Mouse (Mus musculus) T-helper 17 cell (primary cell): ENCODE data around the gene 4931414P19Rik.

Experiments used
- in situ Hi-C, 2 experiments: fragments of 300-600 bp; cut with MboI, MseI; formaldehyde crosslinking; loops; 1 replicate in 1 of 2; 2 replicates in 1 of 2; pipeline ENCODE4 v1.15.1; 2025; ENCODE audit warnings: high pct_unique_total_duplicates in 2 of 2

The 4931414P19Rik gene

DNA sequence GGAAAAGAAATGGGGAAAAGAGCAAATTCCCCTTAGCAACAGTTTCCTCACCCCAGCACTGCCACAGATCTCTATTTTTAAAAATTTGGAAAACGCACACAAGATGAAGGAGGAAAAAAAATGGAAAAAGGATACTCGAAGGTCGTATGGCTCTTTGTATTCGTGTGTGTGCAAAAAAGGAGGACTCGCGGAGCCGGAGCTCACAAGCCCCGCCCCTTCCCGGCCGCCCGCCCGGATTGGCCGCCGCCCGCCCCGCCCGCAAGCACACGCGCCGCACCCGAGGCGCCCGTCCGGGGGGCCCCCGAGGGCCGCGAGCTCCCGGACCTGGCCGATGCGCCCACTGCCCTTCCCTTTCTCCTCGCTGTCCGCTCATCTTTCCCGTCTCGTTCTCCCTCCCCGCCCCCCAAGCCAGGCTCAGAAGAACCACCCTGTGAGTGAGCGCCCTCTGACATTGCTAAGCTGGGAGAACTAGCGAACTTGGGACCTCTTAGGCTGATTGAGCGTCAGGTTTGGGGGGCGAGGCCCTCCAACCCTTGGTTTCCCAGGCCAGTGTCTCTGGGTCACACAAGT lies at the start of gene 4931414P19Rik:
4931414P19Rik (minus strand) TSS at position 242 of the 570 bp plus-strand sequence.
- in situ Hi-C loops = no loop called here

DNA sequence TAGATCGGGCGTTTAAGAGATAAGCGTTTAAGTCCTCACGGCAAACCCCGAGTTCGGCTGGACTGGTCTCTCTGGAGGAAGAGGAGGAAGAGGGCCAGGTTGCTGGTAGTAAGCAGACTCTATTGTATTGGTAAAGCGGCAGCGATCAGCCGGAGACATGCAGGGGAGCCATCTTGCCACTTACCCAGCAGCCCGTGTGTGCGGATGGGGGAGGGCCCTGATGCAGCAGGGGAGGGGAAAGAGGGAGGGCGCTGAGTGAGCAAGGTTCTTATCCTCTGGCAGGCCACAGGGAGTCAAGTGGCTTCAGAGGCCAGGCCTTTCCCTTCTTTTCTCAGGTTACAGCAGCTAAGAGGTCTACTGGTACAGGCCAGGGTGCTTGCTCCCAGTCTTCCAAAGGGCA lies 47.7 kb upstream of the 4931414P19Rik start:
- in situ Hi-C loops = no loop called here

DNA sequence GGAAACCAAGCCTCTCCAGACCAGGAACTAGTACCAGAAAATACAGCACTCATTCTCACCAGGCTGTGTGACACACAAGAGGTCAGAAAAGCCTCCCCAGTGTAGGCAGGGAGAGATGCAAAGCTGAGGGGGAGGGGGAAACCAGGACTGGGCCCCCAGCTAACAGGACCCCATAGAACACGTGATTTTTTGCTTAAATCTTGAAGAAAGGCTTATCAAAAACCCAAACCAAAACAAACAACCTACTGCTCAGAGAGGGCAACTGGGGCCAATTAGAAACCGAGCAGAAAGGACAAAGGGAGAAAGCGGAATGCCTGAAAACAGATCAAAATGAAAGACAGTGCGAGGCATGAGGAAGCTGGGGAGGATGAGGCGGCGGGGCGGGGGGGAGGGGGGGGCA lies 47.0 kb upstream of the 4931414P19Rik start:
- in situ Hi-C loops = no loop called here

DNA sequence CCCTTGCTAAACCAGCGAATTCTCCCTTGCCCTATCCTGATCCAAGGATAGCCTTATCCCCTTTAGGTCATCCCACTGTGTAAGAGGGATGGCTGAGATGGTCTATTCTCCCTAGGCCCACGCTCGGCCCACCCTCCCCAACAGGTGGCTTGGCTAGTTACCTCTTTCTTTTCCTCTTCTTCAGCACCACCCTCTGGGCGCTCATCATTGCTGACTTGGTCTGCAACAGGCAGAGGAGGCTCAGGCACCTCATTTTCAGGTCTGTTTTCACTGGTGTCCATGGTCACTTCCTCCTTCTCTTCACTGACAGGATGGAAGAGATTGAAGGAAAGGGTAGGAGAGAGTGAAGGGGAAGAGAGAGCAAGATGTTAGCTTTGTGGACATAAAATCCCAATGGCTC lies 45.8 kb upstream of the 4931414P19Rik start:
- in situ Hi-C loops = no loop called here

DNA sequence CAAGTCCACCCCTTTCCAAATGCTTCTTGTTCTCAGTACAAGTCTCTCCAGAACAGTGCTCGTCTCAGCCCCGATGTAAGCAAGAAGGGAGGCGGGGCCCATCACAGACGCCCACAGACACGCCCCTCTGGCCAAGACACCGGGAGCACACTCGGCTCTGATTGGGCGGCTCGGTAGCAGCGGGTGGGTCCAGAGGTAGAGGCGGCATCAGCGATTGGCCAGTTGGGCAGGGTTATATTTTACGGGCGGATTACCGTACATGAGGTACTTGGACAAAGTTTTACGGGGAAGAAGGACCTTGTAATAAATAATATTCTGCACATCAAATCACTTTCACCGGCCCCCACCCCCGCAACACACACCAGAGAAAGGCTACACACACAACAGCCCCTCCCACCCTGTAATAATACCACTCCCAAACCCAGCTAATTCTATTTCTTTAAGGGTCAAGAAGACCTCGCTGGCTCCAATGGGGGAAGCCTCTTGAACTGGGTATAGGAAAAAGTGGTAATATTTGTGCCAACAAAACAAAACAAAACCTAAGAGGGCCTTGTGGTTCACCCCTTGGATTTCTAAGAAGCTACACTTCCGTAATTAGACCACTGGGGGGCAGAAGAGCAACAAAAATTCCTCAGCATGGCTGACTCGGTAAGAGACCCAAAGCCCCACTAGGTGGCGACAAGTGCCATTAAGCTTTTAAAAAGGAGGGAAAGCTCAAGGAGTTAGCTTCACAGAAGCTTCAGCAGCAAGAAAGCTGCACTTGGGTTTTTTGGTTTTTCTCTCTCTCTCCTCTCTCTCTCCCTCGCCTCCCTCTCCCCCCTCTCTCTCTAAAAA lies 45.0 kb upstream of the 4931414P19Rik start:
- in situ Hi-C loops = no loop called here

DNA sequence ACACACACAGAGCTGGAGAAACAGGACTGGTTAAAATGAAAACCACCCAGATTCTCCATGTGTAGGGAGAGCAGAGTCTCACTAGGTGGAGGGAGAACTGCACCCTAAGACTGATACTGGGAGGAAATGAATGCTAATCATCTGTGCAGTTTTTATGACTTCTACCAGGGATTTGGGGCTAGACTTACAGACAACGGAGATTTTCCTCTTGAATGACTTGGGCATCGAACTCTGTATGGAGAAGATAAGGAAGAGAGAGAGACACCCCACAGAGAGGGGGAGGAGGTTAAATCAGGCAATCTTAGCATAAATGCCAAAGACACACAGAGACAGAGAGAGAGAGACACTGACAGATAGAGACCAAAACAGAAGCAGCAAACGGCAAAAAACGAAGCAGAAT lies 42.1 kb upstream of the 4931414P19Rik start:
- in situ Hi-C loops = loop anchor here in 1 of 2 experiments (5.0 kb wide), 1 partner anchor 34 kb away; no protein-coding TSS in a partner anchor

DNA sequence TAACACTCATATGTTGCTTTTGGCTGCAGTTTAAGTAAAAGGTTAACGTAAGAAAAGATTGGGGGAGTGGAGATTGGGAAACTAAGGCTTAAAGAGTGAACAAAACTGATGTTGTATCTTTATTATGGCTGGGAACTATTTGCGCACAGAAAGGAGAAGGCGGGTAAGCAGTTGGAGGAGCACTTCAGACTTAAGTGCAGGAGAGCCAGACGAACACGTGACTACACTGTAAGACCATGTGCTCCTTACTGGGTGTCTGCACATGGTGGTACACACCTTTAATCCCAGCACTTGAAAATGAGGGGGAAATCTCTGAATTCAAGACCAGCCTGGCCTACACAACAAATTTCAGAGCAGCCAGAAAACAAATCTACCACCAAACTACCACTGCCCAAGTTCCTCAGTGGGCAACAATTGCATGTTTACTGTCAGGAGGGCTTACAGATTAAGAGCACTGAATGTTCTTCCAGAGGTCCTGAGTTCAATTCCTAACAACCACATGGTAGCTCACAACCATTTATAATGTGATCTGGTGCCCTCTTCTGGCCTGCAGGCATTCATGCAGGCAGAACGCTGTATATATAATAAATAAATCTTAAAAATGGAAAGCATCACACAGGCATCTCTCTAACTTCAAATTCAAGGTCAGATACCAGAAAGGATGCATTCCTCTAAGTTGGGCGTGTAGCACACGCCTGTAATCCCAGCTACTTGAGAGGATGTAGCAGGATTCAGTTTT lies 41.3 kb upstream of the 4931414P19Rik start:
- in situ Hi-C loops = loop anchor here in 1 of 2 experiments (5.0 kb wide), 1 partner anchor 35 kb away; no protein-coding TSS in a partner anchor

DNA sequence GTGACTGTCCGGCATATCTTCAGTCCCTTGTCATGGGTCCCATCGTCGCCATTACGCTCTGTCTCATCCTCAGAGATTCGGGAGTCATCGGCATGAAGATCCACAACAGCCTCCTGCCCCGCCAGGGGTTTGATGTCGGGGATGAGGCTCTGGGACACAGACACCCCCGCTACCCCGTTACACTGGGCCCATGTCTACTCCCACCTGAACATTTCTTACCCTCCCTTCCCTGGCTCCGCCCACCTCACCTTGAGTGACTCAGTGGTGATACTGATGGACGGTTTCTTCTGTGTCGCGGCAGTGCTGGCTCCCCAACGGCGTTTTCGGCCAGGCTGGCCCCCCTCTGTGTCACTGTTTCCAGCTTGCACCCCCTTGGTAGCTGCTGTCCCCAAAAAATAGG lies 40.7 kb upstream of the 4931414P19Rik start:
- in situ Hi-C loops = loop anchor here in 1 of 2 experiments (5.0 kb wide), 1 partner anchor 36 kb away; no protein-coding TSS in a partner anchor

DNA sequence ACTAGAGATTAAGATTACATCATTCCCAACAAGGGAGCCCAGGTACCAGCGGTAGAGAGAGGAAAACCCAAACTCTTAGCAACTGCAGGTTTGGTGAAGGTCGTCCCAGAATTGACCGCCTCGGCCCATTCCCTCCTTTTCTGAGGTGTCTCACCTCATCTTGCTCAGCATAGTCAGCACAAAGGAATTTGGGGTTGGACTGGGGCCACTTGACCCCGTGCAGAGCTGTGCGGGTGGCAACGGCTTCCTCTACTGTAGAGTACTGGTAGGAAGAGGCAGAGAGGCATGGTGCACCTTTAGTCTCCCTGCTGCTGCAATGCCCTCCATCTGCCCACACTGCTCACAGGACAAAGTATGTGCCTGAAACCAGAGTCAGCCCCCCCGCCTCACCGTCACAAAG lies 38.5 kb upstream of the 4931414P19Rik start:
- in situ Hi-C loops = loop anchor here in 1 of 2 experiments (5.0 kb wide), 1 partner anchor 72 kb away; no protein-coding TSS in a partner anchor

DNA sequence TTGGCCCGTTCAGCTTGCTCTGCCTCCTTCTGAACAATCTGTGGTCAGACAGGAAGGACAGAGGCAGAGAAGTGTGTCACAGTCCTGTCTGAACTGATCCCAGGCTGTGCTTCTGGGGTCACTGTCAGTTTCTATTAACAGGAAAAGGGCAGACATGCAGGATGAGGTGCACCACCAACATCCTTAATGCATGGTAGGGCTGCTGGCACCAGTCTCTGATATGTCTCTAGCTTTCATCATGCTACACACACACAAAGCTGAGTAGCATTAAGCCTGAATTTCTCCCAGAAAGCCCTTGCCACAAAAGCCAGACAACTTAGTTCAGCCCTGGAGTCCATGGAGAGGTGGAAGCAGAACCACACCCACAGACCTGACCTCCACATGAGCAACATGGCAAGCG lies 37.2 kb upstream of the 4931414P19Rik start:
- in situ Hi-C loops = loop anchor here in 1 of 2 experiments (5.0 kb wide), 1 partner anchor 71 kb away; no protein-coding TSS in a partner anchor

DNA sequence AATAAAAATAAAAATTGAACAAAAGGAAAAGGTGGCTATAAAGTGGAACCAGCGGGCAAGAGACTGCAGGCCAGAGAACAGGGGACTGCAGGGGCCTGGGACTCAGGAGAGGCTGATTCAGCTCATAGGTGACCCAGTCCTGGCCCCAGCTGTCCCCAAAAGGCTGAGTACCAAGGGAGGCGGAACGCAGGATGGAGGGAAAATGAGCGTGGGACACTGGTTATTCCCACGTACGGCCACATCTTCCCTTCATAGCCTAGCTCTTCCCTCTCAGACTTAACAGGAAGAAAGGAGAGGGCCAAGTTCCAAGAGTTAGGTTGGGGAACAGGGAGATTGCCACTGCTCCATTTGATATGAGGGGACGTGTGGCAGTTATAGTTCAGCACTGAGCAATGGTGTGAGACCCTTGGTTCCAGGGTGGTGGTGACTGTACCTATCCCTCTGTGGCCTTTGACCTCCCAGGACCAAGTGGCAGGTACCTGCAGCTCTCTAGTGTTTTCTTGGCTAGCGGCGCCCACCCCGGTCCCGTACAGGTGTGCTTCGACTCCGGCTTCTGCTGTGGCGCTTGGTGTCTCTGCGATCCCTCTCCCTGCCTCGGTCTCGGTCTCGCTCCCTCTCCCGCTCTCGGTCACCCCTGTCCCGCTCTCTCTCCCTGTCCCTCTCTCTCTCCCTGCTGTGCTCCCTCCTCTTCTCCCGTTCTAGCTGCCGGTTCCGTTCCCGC lies 36.6 kb upstream of the 4931414P19Rik start:
- in situ Hi-C loops = loop anchor here in 1 of 2 experiments (5.0 kb wide), 1 partner anchor 70 kb away; no protein-coding TSS in a partner anchor

DNA sequence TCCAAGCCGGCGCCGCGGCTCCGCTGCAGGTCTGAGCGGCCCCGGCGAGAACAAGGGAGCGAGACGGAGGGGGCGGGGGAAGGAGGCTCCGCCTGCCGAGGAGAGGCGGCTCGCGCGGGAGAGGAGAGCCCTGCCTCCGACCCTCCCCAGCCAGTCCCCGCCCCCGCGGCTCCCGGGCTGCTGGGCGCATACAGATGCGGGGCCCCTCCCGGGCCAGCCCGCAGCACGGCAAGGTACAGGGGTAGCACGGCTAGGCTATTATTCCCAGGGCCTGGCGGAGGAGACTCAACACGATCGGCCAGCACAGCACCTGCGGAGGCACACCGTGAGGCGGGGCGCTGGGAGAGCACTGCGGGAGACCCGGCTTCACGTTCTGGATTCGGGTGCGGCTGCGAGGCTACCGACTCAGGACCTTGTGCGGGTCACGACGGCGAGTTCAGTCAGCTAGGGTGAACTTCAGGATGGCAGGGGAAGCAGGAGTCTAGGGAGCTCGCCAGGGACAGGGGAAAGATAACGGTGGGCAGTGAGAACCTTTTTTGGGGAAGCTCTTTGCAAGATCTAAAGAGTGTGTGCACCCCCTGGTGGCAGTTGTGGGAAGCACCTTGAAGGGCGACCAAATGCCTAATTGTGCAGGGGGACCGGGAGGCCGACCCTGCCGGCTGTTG lies 35.6 kb upstream of the 4931414P19Rik start, which contains the start of gene Cdh24:
Cdh24 (minus strand) TSS at position 60 of the 665 bp plus-strand sequence.
- in situ Hi-C loops = loop anchor here in 1 of 2 experiments (5.0 kb wide), 1 partner anchor 69 kb away; no protein-coding TSS in a partner anchor

DNA sequence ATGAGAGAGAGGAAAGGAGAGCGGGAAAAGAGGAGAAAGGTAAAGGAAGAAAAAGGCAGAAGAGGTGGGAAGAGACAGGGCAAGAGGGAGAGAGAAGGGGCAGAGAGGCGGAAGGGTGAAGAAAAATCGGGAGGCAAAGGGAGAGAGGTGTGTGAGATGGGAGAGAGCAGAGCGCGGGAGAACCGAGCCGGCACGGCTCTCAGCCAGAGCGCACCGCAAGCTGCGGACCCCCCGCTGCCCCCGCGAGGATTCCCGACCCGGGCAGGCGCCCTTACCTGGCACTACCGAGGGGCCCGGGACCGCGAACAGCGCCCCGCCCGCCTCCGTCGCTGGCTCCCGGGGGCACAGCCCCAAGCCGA lies 35.1 kb upstream of the 4931414P19Rik start, which contains the start of gene Gm17606:
Gm17606 (plus strand) TSS at position 7 of the 359 bp plus-strand sequence.
- in situ Hi-C loops = loop anchor here in 1 of 2 experiments (5.0 kb wide), 1 partner anchor 69 kb away; no protein-coding TSS in a partner anchor

DNA sequence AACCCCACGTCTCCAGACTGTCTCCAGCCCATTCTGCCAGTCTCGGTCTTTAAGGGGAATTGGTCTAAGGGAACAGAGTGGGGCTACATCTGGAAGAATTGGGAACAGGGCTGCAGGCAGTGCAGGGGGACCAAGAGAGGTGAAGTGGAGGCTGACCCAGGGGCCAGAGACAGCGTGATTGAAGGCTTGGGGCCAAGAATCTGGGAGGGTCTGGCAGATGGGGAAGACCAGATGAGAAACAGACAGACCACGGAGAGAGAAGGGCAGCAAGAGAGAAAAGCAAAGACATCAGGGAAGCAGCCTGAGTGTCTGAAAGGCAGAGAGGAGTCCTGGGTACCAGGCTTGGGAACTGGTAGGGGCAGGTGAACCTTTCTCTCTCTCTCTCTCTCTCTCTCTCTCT lies 34.3 kb upstream of the 4931414P19Rik start:
- in situ Hi-C loops = loop anchor here in 1 of 2 experiments (5.0 kb wide), 1 partner anchor 68 kb away; no protein-coding TSS in a partner anchor

DNA sequence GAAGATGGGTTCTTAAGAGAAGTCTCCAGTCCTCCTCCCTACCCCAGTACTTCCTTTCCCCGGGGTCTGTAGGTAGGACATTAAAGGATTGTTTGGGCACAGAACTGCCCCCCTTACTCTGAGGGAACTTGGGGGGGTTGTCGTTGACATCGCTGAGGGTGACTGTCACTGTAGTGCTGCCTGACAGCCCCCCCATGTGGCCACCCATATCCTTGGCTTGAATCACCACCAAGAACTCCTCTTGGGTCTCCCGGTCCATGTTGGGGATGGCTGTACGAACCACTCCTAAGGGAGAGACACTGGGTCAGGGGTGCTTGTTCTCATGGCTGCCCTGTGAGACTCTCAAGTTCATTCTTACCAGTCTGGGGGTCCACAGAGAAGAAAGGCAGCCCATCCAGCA lies 32.4 kb upstream of the 4931414P19Rik start:
- in situ Hi-C loops = loop anchor here in 1 of 2 experiments (5.0 kb wide), 1 partner anchor 66 kb away; no protein-coding TSS in a partner anchor

DNA sequence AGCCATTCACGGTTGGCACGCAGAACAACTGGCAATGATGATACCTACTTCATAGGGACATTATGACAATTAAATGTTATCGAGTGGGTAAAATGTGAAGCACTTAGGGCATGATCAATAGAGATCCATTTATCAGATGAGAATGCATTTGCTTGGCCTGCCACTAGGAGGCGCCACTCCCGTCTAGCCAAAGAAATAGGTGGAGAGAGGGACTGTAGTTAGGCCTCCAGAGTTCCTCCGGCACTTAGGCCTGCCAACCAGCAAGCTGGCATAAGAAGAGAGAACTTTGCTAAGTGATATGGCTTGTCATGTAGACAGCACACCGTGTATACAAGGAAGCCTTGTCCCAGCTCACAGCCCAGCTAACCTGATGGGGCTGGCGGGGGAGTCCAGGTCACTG lies 31.2 kb upstream of the 4931414P19Rik start:
- in situ Hi-C loops = loop anchor here in 1 of 2 experiments (5.0 kb wide), 1 partner anchor 65 kb away; no protein-coding TSS in a partner anchor

DNA sequence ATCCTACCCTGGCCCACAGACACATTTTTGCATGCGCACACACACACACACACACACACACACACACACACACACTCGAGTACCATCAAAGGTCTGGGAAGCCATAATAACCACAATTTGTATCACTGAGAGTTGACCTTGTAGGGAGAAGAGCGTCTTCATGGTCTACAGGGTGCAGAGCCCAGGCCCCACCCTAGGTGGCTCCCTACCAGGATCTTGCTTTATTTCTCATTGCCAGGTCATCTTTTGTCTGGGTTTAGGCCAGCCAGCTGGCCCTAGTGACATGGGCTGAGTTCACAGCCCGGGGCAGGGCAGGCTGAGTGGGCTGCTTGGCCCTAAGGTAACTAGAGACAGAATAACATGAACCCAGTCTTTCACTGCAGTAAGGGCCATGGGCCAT lies 28.4 kb upstream of the 4931414P19Rik start:
- in situ Hi-C loops = no loop called here

DNA sequence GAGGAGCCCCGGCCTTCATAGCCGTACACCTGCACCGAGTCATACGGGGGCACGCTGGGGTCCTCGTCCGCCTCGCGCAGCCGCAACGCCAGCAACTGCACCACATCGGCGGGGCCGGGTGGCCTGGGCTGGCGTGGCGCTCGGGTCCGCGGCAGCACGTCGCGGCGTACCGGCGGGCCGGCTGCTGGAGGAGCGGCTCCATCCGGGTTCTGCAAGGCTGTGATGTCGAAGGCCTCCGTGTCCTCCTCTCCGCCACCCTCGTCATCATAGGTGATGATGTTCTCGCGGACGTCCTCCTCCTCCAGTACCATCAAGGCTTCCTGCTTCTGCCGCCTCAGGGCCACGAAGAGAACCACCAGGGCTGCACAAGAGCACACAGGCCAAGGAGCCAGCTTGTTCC lies 26.5 kb upstream of the 4931414P19Rik start:
- in situ Hi-C loops = no loop called here

DNA sequence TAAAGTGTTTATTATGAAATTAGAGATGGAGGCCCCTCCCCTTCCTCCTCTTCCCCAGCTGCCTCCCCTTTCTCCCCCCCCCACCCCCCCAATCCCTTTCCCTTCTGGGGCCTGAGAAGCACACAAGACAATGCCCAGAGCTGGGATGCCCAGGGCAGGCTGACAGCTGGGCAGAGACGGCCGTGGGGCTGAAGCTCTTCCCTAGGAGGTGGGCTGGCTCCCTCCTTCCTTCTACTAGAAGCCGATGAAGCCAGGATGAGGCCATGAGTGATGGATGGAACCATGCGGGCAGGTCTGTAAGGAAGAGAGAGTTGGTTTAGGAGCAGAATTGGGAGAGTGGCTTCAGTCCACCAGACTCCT lies 25.4 kb upstream of the 4931414P19Rik start:
- in situ Hi-C loops = no loop called here

DNA sequence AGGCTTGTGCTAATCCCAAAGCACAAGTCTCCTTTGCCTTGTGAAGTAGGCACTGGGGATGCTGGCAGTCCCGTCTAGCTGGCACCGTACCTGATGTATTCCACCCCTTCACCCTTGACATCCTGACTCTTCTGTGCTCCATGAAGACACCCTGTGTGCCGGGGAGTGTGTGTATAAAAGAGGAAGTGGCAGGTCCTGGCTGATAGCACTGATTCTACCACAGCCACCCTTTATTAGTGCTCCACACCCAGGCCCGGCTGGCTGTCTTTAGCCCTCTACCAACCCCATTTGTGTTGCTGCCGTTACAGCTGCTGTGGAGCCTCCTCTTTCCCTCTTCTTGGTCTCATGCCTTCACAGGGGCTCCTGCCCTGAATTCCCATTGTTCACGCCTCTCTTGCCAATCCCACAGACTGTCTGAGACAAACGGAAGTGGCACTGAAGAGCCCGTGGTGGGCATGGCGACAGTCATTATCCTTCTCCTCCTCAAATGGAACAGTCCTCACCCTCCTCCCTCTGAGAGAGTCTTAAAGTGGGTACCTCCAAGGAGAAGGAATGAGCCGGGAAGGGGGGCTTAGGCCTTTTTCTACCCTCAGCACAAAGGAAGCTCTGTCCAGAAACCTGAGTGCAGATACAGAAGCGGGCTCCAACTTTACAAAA lies 24.9 kb upstream of the 4931414P19Rik start:
- in situ Hi-C loops = no loop called here
